Mouse (Mus musculus) liver, embryonic 13.5 days (tissue): Measurements from ENCODE around the gene Btbd9. TPM values are rescaled to one million over a fixed set of nuclear protein-coding genes. Genes with fewer than 3 reads are reported as not detected.
A peak's percentile ranks its signal among the peaks of the same experiment; 100 is the strongest.

ENCODE experiments used
- ATAC-seq: fragments of 200-750 bp; cut with Nextera tagmentation; 2 replicates; pipeline ENCODE4 v1.8.0; 2017; ENCODE audit warnings: low read depth, mild to moderate bottlenecking, moderate number of reproducible peaks, moderate library complexity
- DNase-seq: peaks from one replicate; pipeline ENCODE4 v3.0.0; 2022
- H3K27ac ChIP-seq: fragments of 300-500 bp; sonication (generic); 2 replicates; pipeline ENCODE4 v1.5.1; 2015; ENCODE audit warnings: moderate library complexity, mild to moderate bottlenecking, inconsistent platforms
- H3K27me3 ChIP-seq: fragments of 300-500 bp; sonication (generic); 2 replicates; pipeline ENCODE4 v1.6.1; 2015; ENCODE audit warnings: mild to moderate bottlenecking, inconsistent platforms
- H3K36me3 ChIP-seq: fragments of 300-500 bp; sonication (generic); 2 replicates; pipeline ENCODE4 v1.6.1; 2015; ENCODE audit warnings: mild to moderate bottlenecking, inconsistent platforms
- H3K4me1 ChIP-seq: fragments of 300-500 bp; sonication (generic); replicated peaks from 2 replicates; pipeline ENCODE4 v1.6.1; 2015; ENCODE audit warnings: inconsistent platforms
- H3K4me2 ChIP-seq: fragments of 300-500 bp; sonication (generic); 2 replicates; pipeline ENCODE4 v1.6.1; 2015; ENCODE audit warnings: inconsistent platforms, mild to moderate bottlenecking, moderate library complexity
- H3K4me3 ChIP-seq: fragments of 300-500 bp; sonication (generic); replicated peaks from 2 replicates; pipeline ENCODE4 v1.5.1; 2015; ENCODE audit warnings: mild to moderate bottlenecking, inconsistent platforms
- H3K9ac ChIP-seq: fragments of 300-500 bp; sonication (generic); 2 replicates; pipeline ENCODE4 v1.6.1; 2015; ENCODE audit warnings: mild to moderate bottlenecking, inconsistent platforms
- H3K9me3 ChIP-seq: fragments of 300-500 bp; sonication (generic); replicated peaks from 2 replicates; pipeline ENCODE4 v1.6.1; 2016; ENCODE audit warnings: inconsistent platforms
- WGBS: fragments of 180-500 bp; shearing (Covaris S2); methylation state at CpG from one replicate; pipeline ENCODE4 v1.1.7; 2015; ENCODE audit not compliant: insufficient replicate concordance; 5-methylcytosine and 5-hydroxymethylcytosine counted together
- polyA plus RNA-seq: library from polyadenylated mRNA; unstranded; fragments of >200 nt; fragmentation: Nextera tagmentation; extraction: Ambion mirVana; gene quantifications from 2 replicates; pipeline ENCODE4 v1.2.1, GENCODE M21; 2015

Gene Btbd9
- polyA plus RNA-seq, 1 experiment from 2014 or later, result 14.5 TPM

DNA sequence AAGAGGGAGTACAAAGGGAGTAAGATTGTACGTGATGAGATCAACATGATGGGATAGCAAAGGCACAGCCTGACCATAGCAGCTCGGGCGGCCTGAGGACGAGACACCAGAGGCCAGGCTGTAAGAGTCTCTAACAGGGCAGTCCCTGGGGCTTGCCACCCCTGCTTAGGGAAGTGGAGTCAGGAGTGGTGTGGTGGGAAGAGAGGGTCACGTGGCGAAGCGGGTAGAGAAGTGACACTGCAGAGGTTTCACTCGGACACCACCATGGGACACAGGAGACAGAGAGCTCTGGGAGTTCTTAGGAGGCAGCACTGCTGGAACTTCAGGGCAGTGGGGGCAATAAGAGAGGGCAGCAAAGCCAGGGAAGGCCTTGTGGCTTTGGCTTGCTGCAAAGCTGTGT is 278.9 kb downstream of the Btbd9 start:
- Histone ChIP-seq H3K4me2 (no peak overlapping the region), H3K27me3 (no peaks in the 10 kb centered on the region), H3K4me1 (no peaks in the 10 kb centered on the region), H3K9me3 (no peaks in the 10 kb centered on the region), H3K9ac (no peak overlapping the region), H3K27ac (no peak overlapping the region), H3K36me3 (no peaks in the 10 kb centered on the region; the same call in 1 of the 2 replicates), H3K4me3 (no peak overlapping the region)
- ATAC-seq (no peak), DNase-seq (no peak)
- WGBS, result 79% methylated on average over 8 of the region's 8 CpGs

DNA sequence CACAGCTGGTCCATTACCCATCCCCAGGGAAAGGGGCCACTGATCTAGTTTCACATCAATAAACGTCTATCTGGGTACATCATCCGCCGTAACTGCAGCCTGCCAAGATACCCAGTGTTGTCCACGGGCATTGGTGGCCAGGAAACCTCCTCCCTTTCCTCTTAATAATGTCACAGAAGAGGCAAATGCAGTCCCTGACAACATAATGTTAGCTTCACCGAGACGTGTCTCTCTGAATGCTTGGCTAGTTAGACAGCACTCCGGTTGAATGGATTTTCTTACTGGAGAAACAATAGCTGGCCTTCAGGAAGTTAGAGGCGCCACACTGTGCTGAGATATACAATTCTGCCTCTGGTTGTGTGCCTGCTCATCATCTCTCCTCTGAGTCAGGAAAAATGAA is 280.2 kb downstream of the Btbd9 start:
- WGBS, result 76% methylated on average over 8 of the region's 8 CpGs
- H3K9ac ChIP-seq, result no peak overlapping the region
- ATAC-seq, result no peak
- H3K27me3 ChIP-seq, result no peaks in the 10 kb centered on the region
- H3K27ac ChIP-seq, result no peak overlapping the region
- no peak overlapping the region for H3K4me3 ChIP-seq
- H3K4me1 ChIP-seq, result no peaks in the 10 kb centered on the region
- no peaks in the 10 kb centered on the region; the same call in 1 of the 2 replicates for H3K36me3 ChIP-seq
- no peak overlapping the region for H3K4me2 ChIP-seq
- DNase-seq, result no peak
- no peaks in the 10 kb centered on the region for H3K9me3 ChIP-seq

DNA sequence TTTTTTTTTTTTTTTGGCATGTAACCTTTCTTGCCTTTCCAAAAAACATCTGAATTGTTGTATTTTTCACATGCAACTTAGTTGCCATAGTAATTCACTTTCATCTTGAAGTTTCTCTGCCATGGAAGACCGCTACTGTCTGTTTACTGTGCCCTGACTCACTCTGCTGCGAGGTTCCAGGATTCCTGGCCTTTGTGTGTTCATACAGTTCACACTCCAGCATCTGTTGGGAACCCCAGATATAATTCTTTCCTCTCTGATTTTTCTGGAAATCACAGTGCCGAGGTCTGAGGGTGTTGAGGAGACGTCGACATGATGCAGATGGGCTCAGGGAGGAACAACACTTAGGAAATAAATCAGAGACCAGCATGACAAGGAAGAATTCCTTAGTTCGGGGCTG is 283.6 kb downstream of the Btbd9 start:
- Histone ChIP-seq H3K27me3 (no peaks in the 10 kb centered on the region), H3K27ac (no peak overlapping the region), H3K4me1 (no peaks in the 10 kb centered on the region), H3K9me3 (no peaks in the 10 kb centered on the region), H3K4me2 (no peak overlapping the region), H3K4me3 (no peak overlapping the region), H3K9ac (no peak overlapping the region), H3K36me3 (no peaks in the 10 kb centered on the region; the same call in 1 of the 2 replicates)
- ATAC-seq (no peak), DNase-seq (no peak)
- 71% methylated on average over 6 of the region's 6 CpGs for WGBS

DNA sequence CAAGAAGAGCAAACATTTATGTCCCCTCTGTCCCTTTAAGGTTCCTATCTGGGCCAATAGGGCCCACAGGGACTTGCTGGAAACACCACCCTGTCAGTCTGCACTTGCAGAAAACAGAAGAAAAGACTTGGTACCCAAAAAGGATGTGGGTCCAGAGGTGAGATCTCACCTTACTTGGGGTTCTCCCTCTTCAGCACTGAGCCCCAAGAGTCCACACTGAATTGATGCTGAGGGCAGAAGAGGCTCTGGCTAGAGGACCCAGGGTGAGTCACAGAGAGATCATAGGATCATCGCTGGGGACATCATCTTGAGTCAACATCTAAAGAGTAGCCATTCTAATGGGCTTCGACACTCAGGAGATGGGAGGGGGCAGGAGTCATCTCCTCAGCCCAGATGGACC is 290.6 kb downstream of the Btbd9 start:
- WGBS, result 70% methylated on average over 2 of the region's 2 CpGs
- no peak for DNase-seq

DNA sequence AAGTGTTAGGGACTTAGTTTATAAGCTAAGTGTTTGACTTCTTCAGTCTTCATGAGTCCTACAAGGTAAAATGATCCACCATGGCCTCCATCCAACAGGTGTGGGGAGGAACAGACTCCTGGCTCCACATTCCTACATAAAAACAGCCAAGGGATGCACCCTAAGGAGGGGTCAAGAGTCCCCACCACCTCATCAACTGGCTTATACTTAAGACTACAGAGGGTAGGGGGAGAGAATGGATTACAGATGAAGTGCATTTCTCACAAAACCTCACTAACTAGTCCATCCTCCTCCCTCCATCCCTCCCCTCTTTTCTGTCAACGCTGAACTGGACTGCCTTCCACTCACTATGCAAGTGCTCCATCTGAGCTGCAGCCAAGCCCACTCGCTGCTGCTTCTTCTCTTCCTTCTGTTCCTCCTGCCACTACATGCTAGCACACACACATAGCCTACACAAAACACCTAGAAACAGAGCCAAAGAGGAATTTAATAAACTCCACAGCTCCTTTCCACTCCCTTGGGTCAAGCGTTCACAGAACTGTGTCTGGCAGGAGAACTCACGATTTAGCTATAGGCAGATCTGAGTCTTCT is 292.7 kb downstream of the Btbd9 start:
- peaks cover 14% of the 10 kb centered on the region for H3K4me1 ChIP-seq
- ATAC-seq (no peak), DNase-seq (no peak)
- H3K4me2 ChIP-seq, result no peak overlapping the region
- no peak overlapping the region for H3K27ac ChIP-seq
- no peak overlapping the region for H3K4me3 ChIP-seq
- no peaks in the 10 kb centered on the region for H3K36me3 ChIP-seq
- H3K27me3 ChIP-seq, result no peaks in the 10 kb centered on the region
- WGBS, result 73% methylated on average over 4 of the region's 4 CpGs
- H3K9me3 ChIP-seq, result no peaks in the 10 kb centered on the region
- H3K9ac ChIP-seq, result no peak overlapping the region

More for the DNA sequence above, 290.6 kb downstream of the Btbd9 start:
- no peak overlapping the region for H3K9ac ChIP-seq
- H3K27ac ChIP-seq, result no peak overlapping the region
- peaks cover 2% of the 10 kb centered on the region for H3K4me1 ChIP-seq
- no peak overlapping the region for H3K4me3 ChIP-seq
- H3K4me2 ChIP-seq, result no peak overlapping the region
- no peak for ATAC-seq
- H3K9me3 ChIP-seq, result no peaks in the 10 kb centered on the region
- H3K36me3 ChIP-seq, result no peaks in the 10 kb centered on the region
- H3K27me3 ChIP-seq, result no peaks in the 10 kb centered on the region

DNA sequence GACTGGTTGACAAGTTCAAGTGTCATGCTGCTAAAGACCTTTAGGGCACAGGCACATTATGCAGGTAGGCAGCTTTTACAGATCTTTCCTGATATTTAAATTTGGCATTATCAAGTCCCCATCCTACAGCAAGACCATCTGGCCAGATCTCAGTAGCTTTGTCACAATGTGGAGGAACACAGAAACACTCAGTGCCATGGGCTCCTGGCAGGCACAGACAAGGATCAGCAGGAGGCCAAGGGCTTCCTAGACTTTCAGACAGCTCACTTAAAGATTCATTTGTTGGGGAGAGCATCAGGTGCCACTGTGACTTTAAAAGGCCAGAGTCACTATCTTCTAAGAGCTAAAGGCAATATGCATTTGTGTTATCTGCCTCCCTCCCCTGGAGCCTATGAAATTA is 293.3 kb downstream of the Btbd9 start:
- ATAC-seq (no peak), DNase-seq (no peak)
- Histone ChIP-seq H3K27me3 (no peaks in the 10 kb centered on the region), H3K9me3 (no peaks in the 10 kb centered on the region), H3K36me3 (no peaks in the 10 kb centered on the region), H3K4me2 (no peak overlapping the region), H3K4me3 (no peak overlapping the region), H3K4me1 (peaks cover 14% of the 10 kb centered on the region), H3K9ac (no peak overlapping the region), H3K27ac (no peak overlapping the region)

DNA sequence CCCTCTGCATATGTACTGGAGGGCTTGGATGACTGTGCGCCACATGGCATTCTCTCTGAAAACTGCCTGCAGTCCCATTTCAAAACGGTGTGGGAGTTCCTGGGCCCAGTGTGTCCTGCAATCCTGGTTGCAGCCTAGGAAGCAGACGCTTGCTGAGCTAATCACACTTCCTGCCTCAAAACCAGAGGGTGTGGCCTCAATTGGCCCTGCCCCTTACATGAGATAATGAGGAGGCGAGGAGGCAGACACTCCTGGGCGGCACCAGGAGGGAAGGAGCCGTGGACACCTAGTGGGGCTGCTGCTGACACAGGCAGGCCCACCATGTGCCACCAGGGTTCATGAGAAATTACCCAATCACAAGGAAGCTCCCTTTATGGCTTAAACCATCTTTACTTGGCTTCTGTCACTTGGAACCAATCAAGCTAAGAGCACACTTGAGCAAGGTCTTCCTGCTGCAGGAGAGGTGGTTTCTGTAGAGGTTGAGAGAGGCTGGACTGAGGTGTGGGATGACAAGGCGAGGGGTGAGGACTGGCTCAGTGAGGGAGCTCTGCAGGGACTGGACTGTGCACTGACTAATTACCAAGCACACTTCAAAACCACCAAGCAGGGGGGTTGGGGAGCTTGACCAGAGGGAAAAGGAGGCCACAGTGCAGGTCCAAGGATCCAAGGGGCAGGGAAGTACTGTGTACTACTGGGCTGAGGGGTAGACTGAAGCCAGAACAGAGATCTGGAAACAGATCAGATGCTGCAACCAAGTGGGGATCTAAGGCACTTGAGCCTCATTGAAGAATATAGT is 295.8 kb downstream of the Btbd9 start:
- H3K36me3 ChIP-seq, result no peaks in the 10 kb centered on the region
- peak; percentile 79 for ATAC-seq
- 16% methylated on average over 7 of the region's 7 CpGs for WGBS
- H3K4me2 ChIP-seq, result no peak overlapping the region
- H3K27ac ChIP-seq, result no peak overlapping the region
- peak; percentile 60 for DNase-seq
- H3K9me3 ChIP-seq, result no peaks in the 10 kb centered on the region
- no peaks in the 10 kb centered on the region for H3K27me3 ChIP-seq
- no peak overlapping the region for H3K9ac ChIP-seq
- H3K4me1 ChIP-seq, result peaks cover 14% of the 10 kb centered on the region
- no peak overlapping the region for H3K4me3 ChIP-seq

DNA sequence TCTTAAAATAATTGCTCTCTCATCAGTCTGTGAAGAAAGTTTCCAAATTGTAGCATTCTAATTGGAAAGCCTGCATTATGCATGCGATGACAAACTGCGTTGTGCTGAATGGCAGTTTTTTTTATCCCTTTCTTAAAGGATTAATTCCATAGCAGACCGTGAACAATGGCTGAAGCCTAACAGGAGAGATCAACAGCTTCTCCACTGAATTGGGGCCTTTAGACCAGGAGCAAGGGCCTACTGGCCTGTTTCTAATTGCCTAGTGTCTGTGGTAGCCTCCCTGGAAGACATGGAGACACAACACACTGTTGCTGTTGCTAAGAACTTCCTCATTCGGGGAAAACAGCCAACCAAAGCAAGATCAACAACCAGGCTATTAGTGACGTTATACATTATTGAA is 296.6 kb downstream of the Btbd9 start:
- Histone ChIP-seq H3K27me3 (no peaks in the 10 kb centered on the region), H3K4me1 (peaks cover 14% of the 10 kb centered on the region), H3K27ac (no peak overlapping the region), H3K9me3 (no peaks in the 10 kb centered on the region), H3K4me3 (no peak overlapping the region), H3K36me3 (no peaks in the 10 kb centered on the region), H3K4me2 (no peak overlapping the region), H3K9ac (no peak overlapping the region)
- WGBS, result 63% methylated on average over 5 of the region's 5 CpGs
- ATAC-seq (no peak), DNase-seq (no peak)

DNA sequence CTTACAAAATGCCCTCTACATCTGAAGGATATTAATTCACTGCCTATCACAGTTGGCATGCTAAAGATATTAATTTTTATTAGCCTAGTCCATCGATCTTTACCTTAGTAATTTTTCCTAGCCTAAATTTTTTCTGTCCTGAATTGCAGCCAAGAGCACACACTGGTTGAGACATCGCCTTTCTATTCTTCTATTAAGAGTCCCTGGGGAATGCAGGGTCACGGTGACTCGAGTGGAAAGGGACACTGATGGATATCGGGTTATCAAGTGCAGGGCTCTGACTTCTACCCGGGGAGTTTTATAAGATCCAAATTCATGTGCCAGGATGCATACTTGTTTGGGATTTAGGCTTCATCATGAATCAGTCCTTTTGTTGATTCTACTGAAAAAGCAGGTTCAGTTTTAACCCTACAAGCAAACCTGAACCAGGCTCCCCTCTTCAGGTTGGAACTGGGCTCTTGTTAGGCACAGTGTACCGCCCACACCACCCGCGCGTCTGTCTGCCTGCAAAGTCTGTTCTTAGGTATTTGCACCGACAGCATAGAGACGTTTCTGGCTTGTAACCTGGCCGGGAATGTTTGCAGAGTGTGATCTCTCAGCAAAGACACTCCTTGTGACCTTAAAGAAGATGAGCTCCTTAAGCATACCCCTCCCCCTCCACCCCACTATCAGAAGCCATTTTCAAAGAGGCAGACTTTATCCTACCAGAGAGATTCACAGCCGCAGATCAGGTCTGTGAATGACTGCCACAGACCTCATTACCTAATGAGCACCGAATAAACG is 297.5 kb downstream of the Btbd9 start:
- H3K4me2 ChIP-seq, result no peak overlapping the region
- no peak overlapping the region for H3K4me3 ChIP-seq
- no peak for DNase-seq
- peaks cover 4% of the 10 kb centered on the region for H3K36me3 ChIP-seq
- H3K4me1 ChIP-seq, result peaks cover 14% of the 10 kb centered on the region
- no peak for ATAC-seq
- no peaks in the 10 kb centered on the region for H3K27me3 ChIP-seq
- no peak overlapping the region for H3K27ac ChIP-seq
- 68% methylated on average over 16 of the region's 16 CpGs for WGBS
- no peaks in the 10 kb centered on the region for H3K9me3 ChIP-seq
- H3K9ac ChIP-seq, result no peak overlapping the region

DNA sequence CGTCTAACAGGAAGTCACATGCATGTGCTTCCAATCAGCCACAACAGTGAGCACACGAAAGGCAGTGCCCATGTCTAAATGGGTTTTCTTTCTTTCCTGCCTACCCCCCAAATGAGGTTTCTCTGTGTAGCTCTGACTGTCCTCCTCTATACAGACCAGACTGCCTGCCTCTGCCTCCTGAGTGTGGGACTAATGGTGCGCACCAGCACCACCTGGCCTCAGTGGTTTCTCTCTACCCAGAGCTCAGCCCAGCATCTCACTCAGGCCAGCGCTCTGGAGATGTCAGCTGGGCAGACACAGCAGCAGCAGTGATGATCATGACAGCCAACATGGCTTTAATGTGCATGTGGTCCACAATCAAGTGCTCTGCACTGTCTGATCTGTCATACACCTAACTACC is 299.8 kb downstream of the Btbd9 start:
- ATAC-seq (no peak), DNase-seq (no peak)
- no peak overlapping the region for H3K27ac ChIP-seq
- H3K27me3 ChIP-seq, result no peaks in the 10 kb centered on the region
- no peak overlapping the region for H3K4me2 ChIP-seq
- H3K9ac ChIP-seq, result no peak overlapping the region
- WGBS, result 66% methylated on average over 4 of the region's 4 CpGs
- H3K4me1 ChIP-seq, result peaks cover 14% of the 10 kb centered on the region
- H3K9me3 ChIP-seq, result no peaks in the 10 kb centered on the region
- peaks cover 4% of the 10 kb centered on the region for H3K36me3 ChIP-seq
- no peak overlapping the region for H3K4me3 ChIP-seq

DNA sequence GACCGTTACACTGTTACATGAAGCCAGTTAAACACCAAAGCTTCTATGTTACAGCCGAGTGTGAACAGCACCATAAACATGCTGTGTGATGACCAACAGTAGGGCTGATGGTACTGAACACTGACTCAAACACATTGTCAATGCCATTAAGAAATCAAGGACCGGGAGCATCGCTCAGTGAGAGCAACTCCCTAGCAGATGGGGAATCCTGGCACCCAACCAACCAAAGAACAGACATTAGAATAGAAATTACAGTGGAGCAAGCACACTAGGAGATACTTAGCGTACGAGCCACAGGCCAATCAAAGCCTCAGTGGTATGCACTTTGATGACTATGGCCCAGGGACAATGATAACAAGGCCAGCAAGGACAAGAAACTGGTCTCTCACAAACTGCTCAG is 303.5 kb downstream of the Btbd9 start:
- H3K4me2 ChIP-seq, result no peak overlapping the region
- H3K9me3 ChIP-seq, result no peaks in the 10 kb centered on the region
- DNase-seq (no peak), ATAC-seq (no peak)
- H3K36me3 ChIP-seq, result peaks cover 4% of the 10 kb centered on the region
- no peaks in the 10 kb centered on the region; the same call in 1 of the 2 replicates for H3K4me1 ChIP-seq
- 77% methylated on average over 6 of the region's 6 CpGs for WGBS
- H3K9ac ChIP-seq, result no peak overlapping the region
- H3K4me3 ChIP-seq, result no peak overlapping the region
- no peaks in the 10 kb centered on the region for H3K27me3 ChIP-seq
- no peak overlapping the region for H3K27ac ChIP-seq
